Mouse (Mus musculus) kidney, postnatal 14 days (tissue): ENCODE measurements around the gene Ninj2.
"Not testable (repeated sequence)": the region's sequence is repeated elsewhere in the genome, so short reads cannot be mapped to it uniquely, and the experiment has no call there.

Experiments used
- DNase-seq: peaks from one replicate; pipeline ENCODE4 v3.0.0; 2022; ENCODE audit warnings: mixed read lengths

Gene Ninj2

GRCm38 (mm10) chr6:120093100-120093499 is at the start of gene Ninj2:
Ninj2 (plus strand) TSS chr6:120093350.
- no peak for DNase-seq

GRCm38 (mm10) chr6:120045406-120045805 is 47.7 kb upstream of the Ninj2 start:
- DNase-seq: no peak

- no peak for DNase-seq
Measured at GRCm38 (mm10) chr6:120047705-120048292, 45.4 kb upstream of the Ninj2 start.

- no peak for DNase-seq
Measured at GRCm38 (mm10) chr6:120054412-120054811, 38.7 kb upstream of the Ninj2 start.

GRCm38 (mm10) chr6:120055666-120056540 is 37.2 kb upstream of the Ninj2 start:
- no peak for DNase-seq

DNA sequence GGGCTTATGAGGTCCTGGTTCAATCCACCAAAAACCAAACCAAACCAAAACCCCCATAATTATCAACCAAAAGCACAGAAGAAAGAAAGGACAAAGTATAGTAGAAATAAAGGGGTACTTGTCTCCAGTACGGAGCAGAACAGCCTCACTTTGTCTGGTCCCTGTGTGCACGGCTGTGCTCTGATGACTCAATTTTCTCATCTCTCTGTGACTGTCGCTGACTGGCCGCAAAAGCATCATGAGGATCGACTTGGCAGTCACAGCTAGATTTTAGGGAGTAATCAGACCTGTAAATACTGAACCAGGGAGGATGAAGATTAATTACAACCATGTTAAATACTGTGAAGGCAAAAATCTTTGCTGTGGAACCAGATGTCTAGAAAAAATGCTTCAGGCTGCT is 30.2 kb upstream of the Ninj2 start:
- DNase-seq: no peak

- DNase-seq: no peak
Measured at GRCm38 (mm10) chr6:120064627-120065026, 28.5 kb upstream of the Ninj2 start.

DNA sequence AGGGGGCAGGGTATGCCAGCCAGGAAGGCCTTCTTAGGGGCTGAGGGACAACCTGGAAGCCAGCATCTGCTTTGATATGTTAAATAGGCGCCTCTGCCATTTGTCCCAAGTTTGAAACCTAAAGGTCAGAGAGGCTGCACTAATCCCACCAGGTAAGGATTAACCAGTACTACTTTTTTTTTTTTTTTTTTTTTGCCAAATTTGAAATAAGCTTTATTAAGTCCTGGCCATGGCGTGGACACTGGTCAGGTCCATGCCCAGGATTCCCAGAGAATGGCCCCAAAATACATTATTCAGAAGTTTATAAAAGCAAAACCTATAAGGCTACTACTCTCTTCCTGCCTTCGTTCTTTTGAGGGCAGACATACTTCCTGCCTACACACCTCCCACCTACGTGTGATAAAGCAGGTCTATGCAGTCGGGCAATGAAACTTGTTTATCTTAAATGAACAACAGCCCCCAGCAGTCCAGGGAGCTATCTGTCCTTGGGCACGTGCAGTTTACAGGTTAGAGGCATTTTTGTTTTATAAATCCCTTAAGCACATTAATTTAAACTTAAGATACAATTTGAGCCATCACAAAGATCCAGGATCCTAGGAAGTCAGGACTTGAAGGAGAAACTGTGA is 27.5 kb upstream of the Ninj2 start:
- no peak for DNase-seq

DNA sequence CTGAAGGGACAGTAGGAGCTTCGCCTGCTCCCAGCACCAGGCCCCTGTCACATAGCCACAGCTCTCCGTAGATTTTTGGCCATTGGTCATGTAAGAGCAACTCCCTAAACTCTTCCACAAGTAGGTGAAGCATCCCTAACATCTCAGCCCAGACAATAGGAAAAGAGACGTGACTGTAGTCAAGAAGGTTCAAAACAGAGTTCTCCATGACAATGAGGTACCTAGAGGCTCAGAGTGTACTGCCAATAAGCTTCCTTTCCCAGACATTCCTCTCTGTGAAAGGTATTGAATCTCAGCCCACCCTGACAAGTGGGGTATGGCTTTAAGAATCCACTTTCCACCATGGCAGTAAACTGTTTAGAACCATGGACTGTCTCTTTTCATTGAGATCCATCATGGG is 23.6 kb upstream of the Ninj2 start:
- DNase-seq: no peak

- no peak for DNase-seq
Measured at GRCm38 (mm10) chr6:120072630-120073029, 20.5 kb upstream of the Ninj2 start.

- DNase-seq: no peak
Measured at GRCm38 (mm10) chr6:120076619-120077450, 16.3 kb upstream of the Ninj2 start.

DNA sequence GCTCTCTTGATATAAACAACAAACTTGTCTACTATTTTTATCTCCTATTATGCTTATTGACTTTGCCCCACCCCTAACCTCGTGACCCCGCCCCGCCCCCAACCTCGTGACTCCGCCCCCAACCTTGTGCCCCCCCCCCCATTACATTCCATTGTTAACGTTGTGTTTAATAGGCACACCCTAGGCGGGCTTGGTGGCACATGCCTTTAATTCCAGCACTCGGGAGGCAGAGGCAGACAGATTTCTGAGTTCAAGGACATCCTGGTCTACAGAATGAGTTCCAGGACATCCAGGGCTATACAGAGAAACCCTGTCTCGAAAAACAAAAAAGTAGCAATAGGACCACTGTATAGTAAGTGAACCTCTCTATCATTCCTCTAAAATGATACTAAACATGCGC is 13.6 kb upstream of the Ninj2 start:
- no peak for DNase-seq

DNA sequence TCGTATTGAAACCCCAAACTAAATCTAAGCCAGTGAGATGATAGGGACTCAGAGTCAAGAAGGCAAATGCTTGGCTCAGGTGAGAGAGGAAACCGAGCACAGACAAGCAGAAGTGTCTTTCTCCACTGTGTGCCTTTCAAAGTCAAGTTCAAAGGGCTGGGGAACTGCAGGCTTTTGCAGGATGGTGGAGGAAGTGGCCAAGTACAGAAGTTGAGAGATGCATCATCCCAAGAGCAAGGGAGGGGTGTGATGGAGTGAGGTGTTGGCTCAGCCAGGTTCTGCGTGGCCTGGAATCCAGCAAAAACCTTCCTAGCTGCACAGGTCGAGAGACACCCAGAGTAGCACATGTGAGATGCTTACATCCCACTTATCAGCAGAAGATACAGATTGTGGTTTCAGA is 11.6 kb upstream of the Ninj2 start:
- DNase-seq: no peak

DNA sequence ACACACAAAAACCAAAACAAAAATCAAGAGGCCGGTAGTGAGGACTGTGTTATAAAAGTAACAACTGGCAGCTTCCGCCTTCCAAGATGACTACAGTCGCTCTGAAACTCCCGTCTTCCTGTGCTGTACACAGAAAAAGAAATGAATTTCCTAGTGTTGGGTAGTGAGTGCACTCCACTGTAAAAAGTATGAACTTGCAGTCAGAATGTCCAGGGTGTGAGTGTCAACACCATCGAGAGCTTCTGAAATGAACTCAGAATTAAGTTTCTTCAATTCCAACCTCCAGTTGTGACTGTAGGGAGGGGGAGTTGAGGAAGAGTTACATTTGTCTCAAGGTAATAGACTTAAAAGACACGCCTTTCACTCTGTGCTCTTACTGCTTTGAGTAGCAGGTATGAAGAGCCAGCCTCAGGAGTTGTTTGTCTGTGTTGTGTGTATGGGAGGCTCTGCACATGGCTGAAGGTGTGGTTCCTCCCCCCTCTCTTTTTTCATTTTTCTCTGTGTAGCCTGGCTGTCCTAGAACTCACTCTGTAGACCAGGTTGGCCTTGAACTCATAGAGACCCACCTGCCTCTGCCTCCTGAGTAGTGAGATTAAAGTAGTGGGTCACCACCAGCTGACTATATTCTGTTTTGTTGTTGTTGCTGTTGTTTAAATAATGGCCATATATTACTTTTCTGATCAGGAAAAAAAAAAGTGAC is 10.7 kb upstream of the Ninj2 start:
- no peak for DNase-seq

DNA sequence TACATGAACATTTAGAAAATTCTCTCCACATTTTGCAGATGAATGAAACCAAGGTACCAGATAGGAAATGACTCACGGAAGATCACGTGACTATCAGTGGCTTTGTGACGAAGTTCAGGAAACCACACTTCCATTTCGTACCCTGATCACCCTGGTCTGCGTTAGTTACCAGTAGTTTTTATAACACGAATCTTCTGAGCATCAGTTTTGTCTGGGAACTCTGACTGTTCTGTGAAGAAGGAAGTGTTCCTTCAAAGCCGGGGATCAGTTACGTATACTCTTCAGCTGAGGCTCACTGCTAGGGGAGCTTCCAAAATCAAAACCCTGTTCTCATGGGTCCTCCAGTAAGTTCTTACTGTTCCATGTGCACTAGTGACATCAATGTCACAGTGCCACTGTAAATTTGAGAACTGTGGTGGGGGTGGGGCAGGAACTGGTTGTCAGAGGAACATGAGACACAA is 10.2 kb upstream of the Ninj2 start:
- no peak for DNase-seq

DNA sequence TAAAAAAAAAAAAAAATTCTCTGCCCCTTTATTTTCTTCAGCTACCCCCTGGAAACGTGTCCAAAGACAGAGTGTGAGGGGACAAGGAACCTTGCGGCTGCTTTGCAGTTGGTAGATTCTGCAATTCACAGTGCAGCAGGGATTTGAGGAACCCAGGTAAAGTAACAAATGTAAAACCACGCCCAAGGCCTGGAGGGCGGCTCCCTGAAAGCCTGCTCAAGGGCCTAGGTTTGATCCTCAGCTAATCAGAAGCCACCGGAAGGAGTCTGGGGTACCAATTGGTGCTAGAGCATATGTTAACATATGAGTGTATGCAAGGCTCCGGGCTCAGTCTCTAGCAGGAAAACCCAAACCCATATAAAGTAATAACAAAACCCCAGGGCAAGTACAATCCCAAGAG is 9.7 kb upstream of the Ninj2 start:
- no peak for DNase-seq

GRCm38 (mm10) chr6:120084983-120085382 is 8.2 kb upstream of the Ninj2 start:
- DNase-seq: no peak

DNA sequence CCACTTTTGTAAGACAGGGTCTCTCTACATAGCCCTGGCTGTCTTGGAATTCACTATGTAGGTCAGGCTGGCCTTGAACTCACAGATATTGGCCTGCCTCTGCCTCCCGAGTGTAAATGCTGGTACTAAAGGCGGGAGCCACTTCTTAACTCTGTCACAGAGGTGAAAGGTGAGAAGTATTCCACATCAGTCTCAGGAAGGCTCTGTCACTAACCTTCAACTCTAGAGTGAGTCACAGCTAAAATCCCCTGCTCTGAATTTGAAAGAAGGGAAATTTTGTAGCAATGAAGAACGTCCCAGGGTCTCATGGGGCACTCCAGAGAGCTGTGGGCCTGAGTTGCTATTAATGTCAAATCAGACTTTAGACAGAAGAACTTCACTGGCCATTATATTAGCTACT is 7.3 kb upstream of the Ninj2 start:
- DNase-seq: no peak

DNA sequence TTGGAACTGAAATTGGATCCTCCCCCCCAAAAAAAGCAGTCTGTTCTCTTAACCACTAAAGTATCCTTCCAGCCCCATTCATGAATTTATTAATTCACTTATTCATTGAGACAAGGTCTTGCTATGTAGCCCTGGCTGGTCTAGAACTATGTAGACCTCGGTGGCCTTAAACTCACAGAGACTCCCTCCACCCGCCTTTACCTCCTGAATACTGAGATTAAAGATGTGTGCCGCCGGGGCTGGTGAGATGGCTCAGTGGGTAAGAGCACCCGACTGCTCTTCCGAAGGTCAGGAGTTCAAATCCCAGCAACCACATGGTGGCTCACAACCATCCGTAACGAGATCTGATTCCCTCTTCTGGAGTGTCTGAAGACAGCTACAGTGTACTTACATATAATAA is 6.1 kb upstream of the Ninj2 start:
- DNase-seq: not testable (repeated sequence)

- peak; percentile 37 for DNase-seq
Measured at GRCm38 (mm10) chr6:120090712-120091248, 2.4 kb upstream of the Ninj2 start.

DNA sequence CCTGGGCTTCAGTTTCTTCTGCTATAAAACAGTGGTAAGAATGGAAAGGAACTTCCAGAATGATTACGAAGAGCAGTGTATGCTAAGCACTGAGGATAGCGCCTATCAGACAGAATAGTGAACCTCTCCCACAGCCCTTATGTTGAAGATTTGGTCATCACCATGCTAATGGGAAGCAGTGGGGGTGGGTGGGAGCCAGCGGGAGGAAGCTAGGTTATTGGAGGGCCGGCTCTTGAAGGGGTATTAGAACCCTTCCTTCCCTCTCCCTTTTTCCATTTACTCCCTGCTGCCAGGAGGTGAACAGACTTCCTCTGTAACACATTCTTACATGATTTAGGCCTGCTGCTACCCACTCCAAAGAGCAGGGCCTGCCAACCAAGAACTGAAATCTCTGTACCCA is 1.2 kb upstream of the Ninj2 start:
- DNase-seq: no peak
